Mouse (Mus musculus) adrenal gland, adult 18-20 months (tissue): ENCODE data around the gene Gpc6. TPM values are rescaled to one million over a fixed set of nuclear protein-coding genes. Genes with fewer than 3 reads are reported as not detected.

ENCODE experiments used
- DNase-seq, 2 experiments: peaks; one replicate each; pipeline ENCODE4 v3.0.0; 2021 to 2022; ENCODE audit warnings: low spot score in 2 of 2
- total RNA-seq, 2 experiments: library from RNA; stranded (reverse); gene quantifications; 1 replicate in 1 of 2; 2 replicates in 1 of 2; pipeline ENCODE4 v1.2.3; 2021

Gene Gpc6
- total RNA-seq, 2 experiments from 2014 or later, result 9.2 to 9.8 TPM

DNA sequence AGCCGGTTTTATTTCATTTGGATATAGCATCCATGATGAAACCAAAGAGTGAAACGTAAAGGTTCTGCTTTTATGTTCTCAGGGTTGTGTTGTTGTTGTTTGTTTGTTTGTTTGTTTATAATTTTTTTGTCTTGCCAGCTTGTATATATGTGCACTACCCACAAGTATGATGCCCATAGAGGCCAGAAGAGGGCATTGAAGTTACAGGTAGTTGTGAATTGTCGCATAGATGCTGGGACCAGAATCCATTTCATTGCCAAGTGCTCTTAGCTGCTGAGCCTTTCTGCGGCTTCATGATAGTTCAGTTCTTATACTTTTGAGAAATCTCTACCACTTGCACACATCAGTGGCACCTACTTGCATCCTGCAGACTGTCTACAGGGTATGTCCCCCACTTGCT, 758.0 kb downstream of the Gpc6 start:
- no peak for DNase-seq

DNA sequence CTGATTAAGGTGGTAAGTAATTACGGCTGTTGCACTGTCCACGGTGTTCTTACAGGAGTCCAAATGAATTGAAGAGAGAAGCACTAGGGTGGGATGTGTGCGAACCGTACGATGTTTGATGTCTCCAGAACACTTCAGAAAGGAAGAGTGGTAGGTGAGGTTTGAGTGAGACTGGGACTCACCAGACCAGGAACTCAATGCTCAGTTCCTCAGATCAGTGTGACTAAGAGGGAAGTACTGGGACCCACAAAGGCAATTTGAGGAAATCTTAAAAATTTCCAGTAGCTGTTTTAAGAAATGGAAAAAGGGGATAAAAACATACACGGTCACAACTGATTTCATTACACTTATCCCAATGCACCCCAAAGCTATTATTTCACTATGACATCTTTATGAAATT, 764.7 kb downstream of the Gpc6 start:
- DNase-seq, result no peak

DNA sequence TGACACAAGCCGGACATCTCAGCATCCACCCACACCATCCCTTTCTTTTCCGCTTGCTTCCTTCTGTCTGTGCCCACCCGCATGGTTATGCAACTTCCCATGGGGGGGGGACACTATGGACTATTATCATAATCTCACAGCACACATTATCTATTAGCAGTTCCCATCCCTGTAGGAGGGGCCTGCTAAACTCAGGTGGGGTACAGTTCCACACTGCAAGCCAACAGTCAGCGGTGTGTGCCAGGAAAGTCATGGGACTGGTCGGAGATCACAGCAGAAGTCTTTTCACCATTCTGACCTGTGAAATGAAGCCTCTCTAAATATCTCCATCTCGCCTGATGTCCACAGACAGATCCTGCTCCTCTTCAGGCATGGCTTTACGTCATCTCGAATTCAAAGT, 770.5 kb downstream of the Gpc6 start:
- no peak for DNase-seq

DNA sequence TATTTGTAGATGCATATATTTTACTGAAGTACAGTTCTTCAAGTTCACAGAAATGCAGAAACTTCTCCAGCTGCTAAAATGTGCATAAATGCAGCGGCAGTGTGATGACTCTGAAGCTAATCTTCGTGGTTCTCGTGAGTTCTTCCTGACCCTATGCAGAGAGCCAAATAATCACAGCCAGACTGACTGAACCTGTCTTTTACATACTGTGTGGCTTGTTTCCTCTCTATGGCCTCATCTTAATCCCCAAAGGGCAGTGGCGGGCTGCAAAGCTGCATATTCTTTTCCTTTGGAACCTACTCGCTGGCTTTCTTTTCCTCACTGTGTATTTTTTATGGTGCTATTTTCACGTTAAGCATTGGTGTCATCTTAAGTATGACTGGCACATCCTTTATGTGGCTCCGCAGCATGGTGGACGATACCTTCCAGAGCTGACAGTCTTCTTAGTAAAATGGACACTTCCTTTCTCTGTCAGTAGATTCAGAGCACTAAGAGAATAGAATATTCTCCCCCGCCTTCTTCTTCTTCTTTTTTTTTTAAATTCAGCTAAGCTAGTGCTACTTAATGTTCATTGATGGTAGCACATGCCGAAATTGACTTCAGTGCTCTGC, 775.7 kb downstream of the Gpc6 start:
- DNase-seq, result no peak

DNA sequence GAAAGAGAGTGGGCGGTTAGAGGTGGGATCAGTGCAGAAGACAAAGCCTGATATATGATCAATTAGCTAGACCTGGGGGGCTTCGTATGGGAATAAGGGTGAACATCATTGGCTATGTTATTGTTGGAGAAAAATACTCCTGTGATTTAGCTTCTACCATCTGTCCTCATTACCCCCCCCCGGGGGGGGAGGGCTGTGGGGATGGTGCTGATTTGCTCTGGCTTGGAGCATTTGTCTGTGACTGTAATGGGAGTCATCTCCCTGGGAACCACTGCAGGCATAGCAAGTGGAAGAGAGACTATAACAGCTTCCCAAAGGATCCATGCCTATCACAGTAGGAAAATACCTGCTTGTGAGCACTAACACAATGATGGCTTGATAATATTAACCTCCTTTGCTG, 783.7 kb downstream of the Gpc6 start:
- no peak for DNase-seq

DNA sequence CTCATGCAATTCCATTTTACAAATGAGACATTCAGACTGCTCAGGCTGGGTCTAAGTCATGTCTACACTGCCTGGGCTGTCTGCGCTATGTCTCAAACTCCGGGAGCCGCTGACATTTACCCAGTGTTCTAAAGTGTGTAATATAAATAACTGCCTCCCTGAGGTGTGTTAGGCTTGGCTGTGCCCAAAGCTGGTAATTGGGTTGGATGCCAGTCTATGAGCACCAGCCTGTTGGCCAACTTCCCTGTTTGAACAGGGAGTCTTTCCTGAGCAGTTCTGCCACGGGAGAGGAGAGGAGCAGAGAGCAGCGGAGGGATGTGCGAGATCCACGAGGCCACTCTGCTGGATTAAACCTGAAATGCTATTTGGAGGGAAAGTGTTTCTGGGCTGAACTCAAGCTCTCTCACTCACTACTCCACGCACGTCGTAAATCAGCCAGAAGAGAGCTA, 785.4 kb downstream of the Gpc6 start:
- DNase-seq, result no peak

DNA sequence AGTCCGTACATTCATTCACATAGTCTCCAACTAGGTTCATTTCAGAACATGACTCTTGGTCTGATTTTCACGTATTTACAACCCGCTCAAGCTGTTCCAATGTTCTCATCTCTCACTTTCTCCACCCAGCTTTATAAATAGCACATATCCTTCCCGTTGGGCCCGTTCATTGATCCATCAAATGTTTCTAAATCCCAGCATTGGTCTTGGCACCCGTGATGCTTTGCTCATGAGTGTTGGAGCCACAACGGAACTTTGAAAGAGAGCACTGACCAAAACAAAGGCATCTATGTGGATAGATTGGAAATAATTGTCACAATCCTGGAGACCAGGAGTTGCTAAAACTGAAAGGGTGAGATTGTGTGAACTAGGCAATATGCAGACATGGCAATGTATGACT, 787.2 kb downstream of the Gpc6 start:
- DNase-seq, result no peak

DNA sequence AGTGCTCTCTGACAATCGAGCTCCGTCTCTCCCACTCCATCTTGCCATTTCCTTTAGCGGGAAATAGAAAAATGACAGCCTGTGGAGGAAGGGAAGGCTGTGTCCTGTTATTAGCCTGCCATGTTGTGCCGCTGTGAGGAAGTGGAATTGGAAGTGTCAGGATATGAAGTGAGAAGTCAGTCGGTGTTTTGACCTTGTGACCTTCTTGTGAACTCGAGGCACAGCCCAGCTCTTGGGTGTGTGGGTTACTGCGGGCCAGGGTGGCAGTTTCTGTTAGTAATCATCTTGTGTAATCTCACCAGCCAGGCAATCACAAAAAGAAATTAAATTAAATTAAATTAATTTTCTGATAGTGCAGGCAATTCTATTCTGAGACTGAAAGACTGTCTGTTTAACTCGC, 789.0 kb downstream of the Gpc6 start:
- no peak for DNase-seq

DNA sequence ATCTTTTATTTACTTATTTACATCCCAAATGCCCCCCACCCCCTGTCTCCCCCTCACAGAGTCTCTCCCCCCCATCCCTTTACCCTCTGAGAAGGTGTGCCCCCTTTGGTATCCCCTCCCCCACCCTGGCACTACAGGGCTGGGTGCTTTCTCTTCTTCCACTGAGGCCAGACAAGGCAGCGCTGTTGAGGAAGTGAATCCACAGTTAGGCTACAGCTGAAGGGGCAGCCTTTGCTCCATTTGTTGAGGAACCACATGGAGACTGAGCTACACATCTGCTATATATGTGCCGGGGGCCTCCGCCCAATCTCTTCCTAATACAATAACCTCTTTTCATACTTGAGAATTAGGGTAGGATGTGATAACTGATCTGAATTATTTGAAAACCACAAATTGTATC, 791.2 kb downstream of the Gpc6 start:
- DNase-seq, result no peak

DNA sequence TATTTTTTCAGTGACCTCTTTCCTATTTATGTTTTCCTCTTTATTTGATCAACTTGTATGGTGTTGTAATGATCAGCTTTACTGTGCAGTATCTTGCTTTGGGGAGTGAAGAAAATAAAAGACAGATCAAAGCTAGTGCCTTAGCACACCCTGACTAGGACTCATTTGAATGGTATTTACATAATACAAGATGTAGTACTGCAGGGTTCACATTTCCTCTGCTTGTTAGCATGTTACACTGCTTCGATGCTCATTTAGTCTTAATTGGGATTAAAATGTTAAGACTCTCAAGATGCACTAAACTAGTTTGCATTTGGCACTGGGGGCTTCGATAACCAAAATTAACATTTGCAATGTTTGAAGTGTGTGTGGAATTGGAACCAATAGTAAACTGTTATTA, 803.6 kb downstream of the Gpc6 start:
- no peak for DNase-seq

DNA sequence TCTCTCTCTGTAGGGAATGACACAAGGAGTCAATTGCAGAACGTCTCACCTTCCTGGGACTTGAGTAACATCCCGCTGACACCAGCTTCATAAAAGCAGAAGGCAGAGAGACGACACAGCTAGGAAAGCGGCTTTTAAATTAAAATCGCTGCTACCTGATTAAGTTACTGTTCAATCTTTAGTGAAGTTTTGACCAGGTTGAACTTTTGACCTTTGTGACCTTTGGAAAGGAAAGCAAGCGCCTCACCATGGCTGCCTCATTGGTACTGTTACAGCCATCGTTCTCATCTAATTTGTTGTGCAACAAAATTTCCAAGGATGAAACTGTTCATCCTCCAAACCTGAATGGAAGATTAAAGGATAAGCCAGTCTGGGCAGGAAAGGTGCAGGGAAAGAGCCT, 830.1 kb downstream of the Gpc6 start:
- no peak for DNase-seq

DNA sequence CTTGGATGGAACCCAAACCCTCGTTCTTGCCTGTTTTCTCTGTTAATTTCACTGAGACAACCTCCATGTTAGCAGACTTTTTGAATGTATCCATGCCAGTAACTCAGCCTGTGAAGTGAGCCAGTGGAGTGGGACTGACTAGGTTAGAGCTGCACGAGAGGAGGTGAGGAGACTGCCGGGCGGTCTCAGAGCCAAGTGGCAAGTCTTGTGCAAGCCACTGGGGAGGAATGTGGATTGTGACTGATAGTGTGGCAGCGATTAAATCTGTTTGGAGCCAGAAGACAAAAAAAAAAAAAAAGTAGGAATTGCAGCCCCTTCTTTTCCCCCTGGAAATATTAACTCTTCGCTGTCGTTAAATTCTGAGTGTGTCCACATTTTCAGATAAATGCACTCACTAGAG, 831.4 kb downstream of the Gpc6 start:
- DNase-seq, result no peak

DNA sequence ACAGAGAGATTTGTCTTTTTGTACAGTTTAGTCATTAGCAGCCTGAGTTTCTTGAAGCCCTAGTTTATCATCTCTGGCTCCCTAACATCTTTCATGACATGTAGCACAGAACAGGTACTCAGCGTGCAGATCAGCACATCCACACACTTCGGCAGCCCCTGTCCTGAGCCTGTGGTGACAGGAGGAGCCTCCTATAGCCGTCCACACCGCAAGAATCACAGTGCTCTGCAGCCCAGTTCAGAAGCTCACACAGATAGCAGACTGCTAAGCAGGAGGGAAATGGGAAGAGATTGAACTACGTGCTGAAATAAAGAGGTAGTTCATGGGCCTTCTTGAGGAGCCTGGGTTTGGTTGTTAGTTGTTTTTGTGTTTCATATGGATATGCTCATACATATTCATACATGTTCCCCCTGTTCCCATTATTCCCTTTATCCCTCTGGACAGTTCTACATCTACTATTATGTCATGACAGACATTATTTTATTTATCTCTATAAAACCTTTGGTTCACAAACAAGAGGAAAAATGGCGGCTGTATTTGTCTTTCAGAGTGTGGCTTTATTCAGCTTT, 832.8 kb downstream of the Gpc6 start:
- no peak for DNase-seq

DNA sequence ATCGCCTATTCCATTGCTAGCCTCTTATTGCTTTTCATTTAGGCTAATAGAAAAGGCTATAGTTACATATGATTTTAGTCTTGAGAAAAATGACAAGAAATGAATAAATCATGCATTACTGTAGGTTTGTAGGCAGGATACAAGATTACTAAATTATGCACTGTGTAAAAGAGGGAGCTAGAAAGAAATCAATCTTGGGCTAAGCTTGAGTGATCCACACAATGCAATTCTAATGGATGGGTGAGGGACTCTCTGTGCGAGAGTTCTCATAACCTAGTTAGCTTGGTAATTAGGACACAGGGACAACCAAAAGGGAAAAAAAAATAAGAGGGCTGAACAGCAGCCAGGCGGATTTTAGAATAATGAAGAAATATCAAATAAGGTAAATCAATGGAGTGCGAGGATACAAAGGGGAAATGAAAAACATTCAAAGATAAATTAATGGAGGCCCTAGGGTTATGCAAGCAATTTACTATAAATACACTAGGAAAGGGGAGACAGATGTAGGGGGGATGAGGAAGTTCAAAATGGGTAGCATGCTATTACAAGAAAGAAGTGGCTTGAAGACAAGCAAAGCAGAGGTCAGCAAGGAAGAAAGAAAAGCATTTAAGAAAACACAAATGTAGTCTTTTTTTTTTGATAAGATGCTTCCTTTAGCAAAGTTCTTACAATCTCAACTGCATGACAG, 835.9 kb downstream of the Gpc6 start:
- DNase-seq, result no peak

DNA sequence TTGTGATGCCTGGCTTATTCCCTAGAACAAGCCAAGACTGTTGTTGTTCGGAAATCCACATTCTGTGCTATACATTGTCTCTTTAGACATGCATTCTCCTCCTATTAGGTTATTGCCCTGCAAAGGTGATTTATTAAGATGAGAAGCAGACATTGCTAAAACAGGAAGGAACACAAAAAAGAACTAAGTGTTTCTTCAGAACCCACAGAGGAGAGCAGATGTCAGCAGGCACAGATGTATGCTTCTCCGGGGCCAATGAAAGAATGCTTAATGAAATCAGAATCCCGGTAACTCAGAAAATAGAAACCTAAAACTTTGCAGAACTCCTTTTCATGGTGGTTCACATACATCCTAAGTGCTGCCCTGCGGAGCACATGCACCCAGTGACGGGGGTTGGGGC, 837.8 kb downstream of the Gpc6 start:
- DNase-seq, result no peak

DNA sequence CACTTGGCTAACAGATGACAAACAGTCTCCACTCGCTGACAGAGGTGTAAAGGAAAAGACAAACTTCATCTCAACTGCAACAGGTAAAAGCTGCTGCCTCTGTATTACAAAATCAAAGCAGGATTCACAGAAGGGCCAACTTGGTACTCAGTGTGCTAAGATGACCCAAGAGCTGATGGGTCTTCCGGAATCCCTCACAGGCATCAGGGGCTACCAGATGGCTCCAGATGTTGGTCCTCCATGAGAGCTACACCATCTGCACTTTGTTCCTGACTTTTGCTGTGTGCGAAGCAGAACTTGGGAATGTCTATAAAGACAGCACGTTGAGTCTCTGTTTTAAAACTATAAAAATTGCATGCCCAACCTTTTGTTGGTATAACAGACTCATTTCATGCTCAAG, 842.7 kb downstream of the Gpc6 start:
- DNase-seq, result no peak

DNA sequence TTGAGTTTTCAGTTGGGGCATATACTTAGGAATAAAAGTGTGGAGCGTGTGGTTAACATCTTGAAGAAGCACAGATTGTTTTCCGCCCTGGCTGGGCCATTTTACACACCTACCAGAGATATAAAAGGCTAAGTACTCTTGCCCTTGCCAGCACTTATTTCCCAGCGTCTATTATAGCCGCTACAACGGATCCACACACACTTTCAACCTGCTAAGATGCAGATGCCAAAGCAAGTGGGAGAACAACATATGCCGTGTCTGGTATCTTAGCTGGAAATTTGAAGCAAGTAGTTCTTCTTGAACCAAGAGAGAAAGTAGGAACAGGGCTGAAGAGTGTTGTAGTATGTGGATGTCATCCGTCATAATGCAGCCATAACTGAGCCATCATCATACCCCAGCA, 843.6 kb downstream of the Gpc6 start:
- no peak for DNase-seq

DNA sequence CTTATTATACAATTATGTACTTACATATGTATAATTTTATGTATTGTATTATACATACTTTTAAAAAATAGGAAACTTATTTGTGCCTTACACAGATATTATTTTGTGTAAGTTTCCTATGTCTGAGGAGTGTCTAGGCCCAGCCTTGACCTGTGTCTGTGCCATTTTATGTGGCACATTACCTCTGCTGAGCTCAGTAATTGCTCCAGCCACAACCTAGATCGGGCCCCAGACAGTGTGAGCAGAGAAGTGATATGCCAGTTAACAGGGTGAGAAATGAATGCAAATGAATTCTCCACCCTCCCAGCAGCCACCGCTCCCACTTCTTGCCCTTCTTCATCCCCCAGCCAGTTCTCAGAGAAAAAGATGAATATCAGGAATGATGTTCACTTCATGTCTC, 848.3 kb downstream of the Gpc6 start:
- DNase-seq, result no peak

DNA sequence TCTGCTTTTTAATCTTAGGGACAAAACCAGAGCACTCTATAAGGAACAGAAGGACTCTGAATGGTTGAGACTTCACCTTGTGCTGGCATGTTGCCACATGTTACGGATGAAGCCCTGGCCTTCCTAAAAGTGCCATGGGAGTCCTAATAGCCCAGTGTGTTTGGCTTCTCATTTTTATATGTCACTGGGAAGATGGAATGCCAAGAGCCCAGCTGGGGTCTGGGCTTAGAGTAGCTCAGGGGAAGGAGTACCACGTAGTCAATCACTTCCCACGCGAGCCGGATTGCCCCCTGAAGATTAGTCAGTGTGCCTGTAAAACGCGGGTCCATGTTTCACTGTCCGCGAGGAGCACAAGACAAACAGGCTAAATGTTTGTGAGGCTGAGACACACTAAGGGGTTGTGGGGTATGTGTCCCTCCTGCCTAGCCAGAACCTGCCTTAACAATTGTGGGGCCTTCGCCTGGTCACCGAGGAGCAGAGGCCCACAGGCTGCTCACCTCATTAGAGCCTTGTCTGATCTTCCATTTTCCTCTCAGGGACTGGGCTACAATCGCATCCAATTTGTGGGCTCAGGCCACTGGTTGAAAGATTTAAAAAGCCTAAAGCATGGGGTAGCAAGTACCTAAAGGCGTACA, 852.9 kb downstream of the Gpc6 start:
- no peak for DNase-seq

DNA sequence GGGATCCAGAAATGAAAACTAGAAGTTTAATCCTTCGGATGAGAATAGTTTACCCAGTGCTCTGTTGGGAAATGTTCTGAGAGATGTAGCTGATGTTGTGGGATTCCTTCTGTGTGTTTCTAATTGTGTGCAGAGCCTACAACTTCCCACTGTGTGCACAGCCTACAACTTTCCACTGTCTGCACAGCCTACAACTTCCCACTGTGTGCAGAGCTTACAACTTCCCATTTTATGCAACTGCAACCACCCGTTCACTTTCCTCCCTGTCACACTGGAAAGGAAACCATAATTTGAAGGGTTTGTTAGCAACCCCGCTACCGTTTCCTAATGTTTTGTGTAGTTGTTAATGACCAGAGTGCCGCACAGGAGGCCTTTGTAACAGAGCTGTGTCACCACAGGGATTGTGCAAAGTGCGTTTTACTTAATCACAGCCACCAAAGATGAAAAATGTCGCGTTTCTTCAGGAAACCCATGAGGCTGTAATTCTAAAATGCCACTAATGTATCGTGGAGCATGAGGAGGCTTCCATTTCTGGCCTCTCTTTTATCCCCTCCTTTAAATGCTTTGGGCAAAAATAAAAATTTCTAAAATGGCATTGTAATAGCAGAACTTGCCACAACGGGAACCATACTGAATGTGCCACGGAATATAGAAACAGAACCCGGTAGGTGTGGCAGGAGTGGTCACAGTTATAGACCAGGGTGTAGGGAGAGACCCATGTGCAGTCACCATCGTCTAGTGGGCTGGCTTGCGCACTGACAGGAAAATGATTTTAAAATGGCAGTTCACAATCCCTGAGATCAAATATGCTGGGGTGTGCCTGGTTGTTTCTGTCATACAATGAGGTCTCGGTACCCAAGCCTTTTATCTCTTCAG, 853.7 kb downstream of the Gpc6 start:
- DNase-seq, result no peak

DNA sequence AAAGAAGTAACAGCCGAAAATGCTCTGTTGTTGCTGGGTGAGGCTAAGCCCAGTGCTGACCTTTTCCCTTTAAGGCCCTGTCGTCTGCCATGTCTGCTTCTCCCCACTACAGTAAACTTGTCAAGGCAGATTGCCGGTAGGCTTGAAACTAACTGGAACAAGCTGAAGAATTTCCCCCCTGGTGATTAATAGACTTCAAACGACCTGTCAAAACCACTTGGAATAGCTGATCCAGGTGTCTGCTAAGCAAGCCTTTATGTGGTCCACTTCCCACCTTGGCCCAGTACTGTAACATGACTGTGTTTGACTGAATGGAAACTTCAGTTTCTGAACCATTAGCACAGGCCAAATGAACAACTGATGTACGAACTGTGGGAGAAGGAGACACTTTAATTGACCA, 856.6 kb downstream of the Gpc6 start:
- no peak for DNase-seq
